Mouse (Mus musculus): ENCODE data around the gene Ctrl. TPM values are rescaled to one million over a fixed set of nuclear protein-coding genes. Genes with fewer than 3 reads are reported as not detected.

Ctrl gene
- polyA plus RNA-seq, 1 experiment: 0.16 TPM

DNA sequence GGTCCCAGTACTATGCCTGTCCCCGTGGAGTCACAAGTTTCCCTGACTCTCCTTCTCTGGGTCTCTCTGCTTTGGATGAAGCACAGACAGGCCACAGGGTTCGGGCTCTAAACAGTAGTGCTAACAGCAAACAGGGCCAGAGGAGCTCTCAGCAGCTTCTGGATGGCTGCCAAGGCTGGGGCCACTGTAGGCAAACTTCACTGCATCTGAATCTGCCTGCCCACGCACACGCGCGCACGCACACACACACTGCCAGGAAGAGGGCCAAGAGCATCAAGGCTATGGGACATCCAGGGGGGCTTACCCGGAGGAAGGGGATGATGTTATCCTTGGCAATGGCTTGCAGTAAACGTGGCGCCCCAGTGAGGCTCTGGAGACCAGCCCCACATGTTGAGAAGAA is 15.7 kb upstream of the Ctrl start:
- no peaks in the 10 kb centered on the region for H3K79me3 ChIP-seq (ENCODE audit: low read depth)
- peaks cover 59% of the 10 kb centered on the region for H3K36me3 ChIP-seq (ENCODE audit: control insufficient read depth, insufficient read depth)
- no peak overlapping the region for H3K4me3 ChIP-seq (ENCODE audit: insufficient read depth, poor library complexity, severe bottlenecking)
- H3K27me3 ChIP-seq (ENCODE audit: control insufficient read depth, insufficient read depth, insufficient read length): no peaks in the 10 kb centered on the region
- TF ChIP-seq MYOG (IDR thresholded peaks at IDR 0.05; ENCODE audit: control insufficient read depth, extremely low read depth, insufficient read length): no peak
- TF ChIP-seq CEBPB (IDR thresholded peaks at IDR 0.05; ENCODE audit: low read depth): no peak
- no peak for TF ChIP-seq USF1 (IDR thresholded peaks at IDR 0.05; ENCODE audit: low read depth)
- TF ChIP-seq MYOD1 (IDR thresholded peaks at IDR 0.05; ENCODE audit: control insufficient read depth, insufficient read length, low read depth): no peak
- TF ChIP-seq CTCF (IDR thresholded peaks at IDR 0.05; ENCODE audit: control insufficient read depth, insufficient read depth, insufficient read length): no peak
- no peak for TF ChIP-seq FOSL1 (IDR thresholded peaks at IDR 0.05; ENCODE audit: insufficient read depth, low read length, poor library complexity, severe bottlenecking)
- no peak for TF ChIP-seq MAX (IDR thresholded peaks at IDR 0.05)
- no peak overlapping the region for H3ac ChIP-seq (ENCODE audit: control insufficient read depth, insufficient read length, low read depth)
- H3K79me2 ChIP-seq (ENCODE audit: control insufficient read depth, insufficient read depth): no peaks in the 10 kb centered on the region

GRCm38 (mm10) chr8:105943321-105943739 is 9.7 kb upstream of the Ctrl start, which contains the start of gene Lcat:
TSS of gene Lcat (minus strand) at chr8:105943382.
- H3K79me3 ChIP-seq (ENCODE audit: low read depth): no peaks in the 10 kb centered on the region
- no peaks in the 10 kb centered on the region for H3K79me2 ChIP-seq (ENCODE audit: control insufficient read depth, insufficient read depth)
- H3K4me3 ChIP-seq (ENCODE audit: insufficient read depth, poor library complexity, severe bottlenecking): no peak within 1 kb of the TSS
- H3K27me3 ChIP-seq (ENCODE audit: control insufficient read depth, insufficient read depth, insufficient read length): no peaks in the 10 kb centered on the region
- no peak within 1 kb of the TSS for H3ac ChIP-seq (ENCODE audit: control insufficient read depth, insufficient read length, low read depth)
- peaks cover 58% of the 10 kb centered on the region for H3K36me3 ChIP-seq (ENCODE audit: control insufficient read depth, insufficient read depth)
- TF ChIP-seq CTCF (IDR thresholded peaks at IDR 0.05; ENCODE audit: control insufficient read depth, insufficient read depth, insufficient read length) (no peak), MYOD1 (IDR thresholded peaks at IDR 0.05; ENCODE audit: control insufficient read depth, insufficient read length, low read depth) (no peak), MYOG (IDR thresholded peaks at IDR 0.05; ENCODE audit: control insufficient read depth, extremely low read depth, insufficient read length) (no peak), FOSL1 (IDR thresholded peaks at IDR 0.05; ENCODE audit: insufficient read depth, low read length, poor library complexity, severe bottlenecking) (no peak), CEBPB (IDR thresholded peaks at IDR 0.05; ENCODE audit: low read depth) (no peak), MAX (IDR thresholded peaks at IDR 0.05) (no peak), USF1 (IDR thresholded peaks at IDR 0.05; ENCODE audit: low read depth) (no peak)

DNA sequence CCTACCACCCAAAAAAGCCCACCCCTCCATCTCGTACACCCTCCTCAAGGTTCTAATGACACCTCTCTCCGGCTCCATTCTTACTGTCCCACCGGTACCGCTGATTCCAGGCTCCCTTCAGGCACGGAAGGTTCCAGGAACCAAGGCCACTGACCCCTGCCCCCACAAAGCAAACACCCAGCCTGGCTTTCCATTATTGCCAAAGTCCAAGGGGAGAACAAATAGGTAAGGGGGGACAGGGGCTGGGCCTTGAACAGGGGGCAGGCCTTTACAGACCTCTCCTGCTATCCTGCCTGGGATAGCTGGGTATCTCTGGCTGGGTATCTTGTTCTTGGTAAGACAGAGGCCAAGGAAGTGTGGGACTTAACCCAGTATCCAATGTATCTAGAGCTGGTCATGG is 8.9 kb upstream of the Ctrl start:
- Histone ChIP-seq H3ac (ENCODE audit: control insufficient read depth, insufficient read length, low read depth) (no peak overlapping the region), H3K4me3 (ENCODE audit: insufficient read depth, poor library complexity, severe bottlenecking) (no peak overlapping the region), H3K27me3 (ENCODE audit: control insufficient read depth, insufficient read depth, insufficient read length) (no peaks in the 10 kb centered on the region), H3K79me2 (ENCODE audit: control insufficient read depth, insufficient read depth) (no peaks in the 10 kb centered on the region), H3K36me3 (ENCODE audit: control insufficient read depth, insufficient read depth) (peaks cover 58% of the 10 kb centered on the region), H3K79me3 (ENCODE audit: low read depth) (no peaks in the 10 kb centered on the region)
- no peak for TF ChIP-seq CEBPB (IDR thresholded peaks at IDR 0.05; ENCODE audit: low read depth)
- TF ChIP-seq CTCF (IDR thresholded peaks at IDR 0.05; ENCODE audit: control insufficient read depth, insufficient read depth, insufficient read length): no peak
- no peak for TF ChIP-seq MAX (IDR thresholded peaks at IDR 0.05)
- TF ChIP-seq USF1 (IDR thresholded peaks at IDR 0.05; ENCODE audit: low read depth): no peak
- TF ChIP-seq MYOG (IDR thresholded peaks at IDR 0.05; ENCODE audit: control insufficient read depth, extremely low read depth, insufficient read length): no peak
- TF ChIP-seq MYOD1 (IDR thresholded peaks at IDR 0.05; ENCODE audit: control insufficient read depth, insufficient read length, low read depth): no peak
- no peak for TF ChIP-seq FOSL1 (IDR thresholded peaks at IDR 0.05; ENCODE audit: insufficient read depth, low read length, poor library complexity, severe bottlenecking)

GRCm38 (mm10) chr8:105942026-105942425 is 8.4 kb upstream of the Ctrl start:
- no peaks in the 10 kb centered on the region for H3K79me2 ChIP-seq (ENCODE audit: control insufficient read depth, insufficient read depth)
- no peaks in the 10 kb centered on the region for H3K27me3 ChIP-seq (ENCODE audit: control insufficient read depth, insufficient read depth, insufficient read length)
- TF ChIP-seq MYOG (IDR thresholded peaks at IDR 0.05; ENCODE audit: control insufficient read depth, extremely low read depth, insufficient read length) (no peak), CTCF (IDR thresholded peaks at IDR 0.05; ENCODE audit: control insufficient read depth, insufficient read depth, insufficient read length) (no peak), USF1 (IDR thresholded peaks at IDR 0.05; ENCODE audit: low read depth) (no peak), CEBPB (IDR thresholded peaks at IDR 0.05; ENCODE audit: low read depth) (no peak), MAX (IDR thresholded peaks at IDR 0.05) (no peak), FOSL1 (IDR thresholded peaks at IDR 0.05; ENCODE audit: insufficient read depth, low read length, poor library complexity, severe bottlenecking) (no peak), MYOD1 (IDR thresholded peaks at IDR 0.05; ENCODE audit: control insufficient read depth, insufficient read length, low read depth) (no peak)
- H3ac ChIP-seq (ENCODE audit: control insufficient read depth, insufficient read length, low read depth): no peak overlapping the region
- no peak overlapping the region for H3K4me3 ChIP-seq (ENCODE audit: insufficient read depth, poor library complexity, severe bottlenecking)
- H3K79me3 ChIP-seq (ENCODE audit: low read depth): no peaks in the 10 kb centered on the region
- peaks cover 58% of the 10 kb centered on the region for H3K36me3 ChIP-seq (ENCODE audit: control insufficient read depth, insufficient read depth)

GRCm38 (mm10) chr8:105938306-105938669 is 4.6 kb upstream of the Ctrl start, which contains the start of gene Psmb10:
TSS of gene Psmb10 (minus strand) at chr8:105938444.
- peaks cover 34% of the 10 kb centered on the region for H3K36me3 ChIP-seq (ENCODE audit: control insufficient read depth, insufficient read depth)
- TF ChIP-seq USF1 (IDR thresholded peaks at IDR 0.05; ENCODE audit: low read depth): peak; percentile 71
- no peak for TF ChIP-seq MYOG (IDR thresholded peaks at IDR 0.05; ENCODE audit: control insufficient read depth, extremely low read depth, insufficient read length)
- peak; percentile 95 for TF ChIP-seq MAX (IDR thresholded peaks at IDR 0.05)
- TF ChIP-seq FOSL1 (IDR thresholded peaks at IDR 0.05; ENCODE audit: insufficient read depth, low read length, poor library complexity, severe bottlenecking): no peak
- no peak for TF ChIP-seq MYOD1 (IDR thresholded peaks at IDR 0.05; ENCODE audit: control insufficient read depth, insufficient read length, low read depth)
- H3K79me3 ChIP-seq (ENCODE audit: low read depth): peaks cover 2% of the 10 kb centered on the region
- no peaks in the 10 kb centered on the region for H3K79me2 ChIP-seq (ENCODE audit: control insufficient read depth, insufficient read depth)
- peak within 1 kb of the TSS; percentile 71 for H3K4me3 ChIP-seq (ENCODE audit: insufficient read depth, poor library complexity, severe bottlenecking)
- peak within 1 kb of the TSS; percentile 79 for H3ac ChIP-seq (ENCODE audit: control insufficient read depth, insufficient read length, low read depth)
- no peaks in the 10 kb centered on the region for H3K27me3 ChIP-seq (ENCODE audit: control insufficient read depth, insufficient read depth, insufficient read length)
